Mouse (Mus musculus): ENCODE measurements around the gene Spp1.

Spp1 gene

DNA sequence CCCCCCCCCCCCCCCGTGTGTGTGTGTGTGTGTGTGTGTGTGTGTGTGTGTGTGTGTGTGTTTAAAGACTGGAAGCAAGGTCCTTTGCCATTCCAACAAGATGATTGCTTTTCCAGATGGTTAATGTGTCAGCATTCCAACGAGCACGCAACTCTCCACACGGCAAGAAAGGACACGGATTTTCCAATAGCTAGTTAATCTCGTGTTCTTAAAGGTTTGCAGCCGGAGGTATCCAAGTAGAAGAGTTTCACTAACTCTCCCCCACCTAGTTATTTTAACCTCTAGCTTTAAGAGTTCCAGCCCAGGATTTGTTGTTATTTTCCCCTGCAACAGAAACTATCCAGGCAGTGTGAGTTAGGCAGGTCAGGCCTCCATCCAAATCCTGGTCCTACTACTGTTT is 25.9 kb downstream of the Spp1 start:
- CTCF ChIA-PET: interaction anchor here in 2 of 4 experiments (0.7 to 2.5 kb wide), 2 partner anchors 14 to 1622 kb away, joined by 3 to 8 read pairs; no protein-coding TSS in a partner anchor
- POLR2A ChIA-PET: interaction anchor here in 3 of 4 experiments (0.5 to 15.2 kb wide), 17 partner anchors 11 to 114 kb away, joined by 3 to 210 read pairs (median 6); partner anchors contain the start of gene Spp1 (in 2 of the 3)

DNA sequence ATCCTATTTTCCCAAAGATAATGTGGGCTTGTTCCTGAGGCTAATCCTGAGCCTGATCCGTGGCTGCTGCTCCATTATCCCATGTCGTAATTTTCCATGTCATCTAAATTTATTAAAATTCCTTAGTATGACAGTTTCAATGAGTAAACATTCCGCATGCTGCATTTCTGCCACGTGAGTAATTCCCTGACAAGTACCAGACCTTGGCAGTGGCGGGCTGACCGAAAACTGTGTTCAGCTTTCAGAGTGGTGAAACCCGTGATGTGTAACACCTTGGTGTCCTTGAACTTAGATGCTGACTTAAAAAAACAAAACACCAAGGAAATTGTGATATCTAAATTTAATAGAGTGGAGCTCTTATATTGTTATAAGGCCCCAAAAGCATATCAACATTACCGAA is 30.4 kb downstream of the Spp1 start:
- CTCF ChIA-PET: interaction anchor here in 2 of 4 experiments (0.7 to 0.8 kb wide), 2 partner anchors 19 kb away, joined by 3 read pairs; no protein-coding TSS in a partner anchor
- POLR2A ChIA-PET: interaction anchor here (0.8 to 15.2 kb wide), 35 partner anchors 8 to 394 kb away, joined by 3 to 210 read pairs (median 6); partner anchors contain the start of genes Spp1 (in 3 of the 4), BC005561 (in 2 of the 4) and Zfp951 (in 1 of the 4)

- POLR2A ChIA-PET: interaction anchor here (0.6 to 15.2 kb wide), 46 partner anchors 9 to 701 kb away, joined by 3 to 210 read pairs (median 4); partner anchors contain the start of genes Spp1 (in 3 of the 4), BC005561 (in 2 of the 4) and Zfp951 (in 1 of the 4)
Measured at GRCm38 (mm10) chr5:104465731-104466130, 30.8 kb downstream of the Spp1 start.

DNA sequence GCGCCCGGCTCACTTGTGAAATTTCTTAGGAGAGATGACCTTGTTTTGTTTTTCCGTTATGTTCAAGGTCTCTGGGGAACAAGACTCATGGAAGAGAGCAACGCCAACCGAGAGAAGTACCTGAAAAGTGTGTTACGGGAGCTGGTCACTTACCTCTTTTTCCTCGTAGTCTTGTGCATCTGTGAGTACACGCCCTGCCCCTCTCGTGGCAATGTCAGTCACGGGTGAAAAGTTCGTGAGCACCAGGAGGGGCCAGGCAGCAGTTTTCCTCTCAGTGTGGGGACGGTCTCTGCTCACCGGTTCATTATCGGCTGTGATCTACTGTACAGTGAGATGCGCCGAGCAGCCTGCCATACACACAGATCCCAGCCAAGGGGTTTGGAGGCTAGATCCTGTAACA is 31.9 kb downstream of the Spp1 start:
- CTCF ChIA-PET: interaction anchor here in 1 of 4 experiments (0.7 kb wide), 1 partner anchor 39 kb away, joined by 3 read pairs; no protein-coding TSS in a partner anchor

More at GRCm38 (mm10) chr5:104465731-104466130, 30.8 kb downstream of the Spp1 start:
- CTCF ChIA-PET: interaction anchor here in 2 of 4 experiments (0.7 to 0.8 kb wide), 2 partner anchors 19 kb away, joined by 3 read pairs; no protein-coding TSS in a partner anchor

GRCm38 (mm10) chr5:104468586-104468985 is 33.7 kb downstream of the Spp1 start:
- POLR2A ChIA-PET: interaction anchor here in 2 of 4 experiments (0.8 to 15.2 kb wide), 8 partner anchors 10 to 33 kb away, joined by 3 to 210 read pairs (median 4); partner anchors contain the start of genes Pkd2 (in 1 of the 2) and Spp1 (in 1 of the 2)

More for the DNA sequence above, 31.9 kb downstream of the Spp1 start:
- POLR2A ChIA-PET: interaction anchor here in 3 of 4 experiments (0.5 to 15.2 kb wide), 28 partner anchors 10 to 772 kb away, joined by 3 to 210 read pairs (median 7); partner anchors contain the start of genes Spp1 (in 3 of the 3) and Zfp951 (in 1 of the 3)

DNA sequence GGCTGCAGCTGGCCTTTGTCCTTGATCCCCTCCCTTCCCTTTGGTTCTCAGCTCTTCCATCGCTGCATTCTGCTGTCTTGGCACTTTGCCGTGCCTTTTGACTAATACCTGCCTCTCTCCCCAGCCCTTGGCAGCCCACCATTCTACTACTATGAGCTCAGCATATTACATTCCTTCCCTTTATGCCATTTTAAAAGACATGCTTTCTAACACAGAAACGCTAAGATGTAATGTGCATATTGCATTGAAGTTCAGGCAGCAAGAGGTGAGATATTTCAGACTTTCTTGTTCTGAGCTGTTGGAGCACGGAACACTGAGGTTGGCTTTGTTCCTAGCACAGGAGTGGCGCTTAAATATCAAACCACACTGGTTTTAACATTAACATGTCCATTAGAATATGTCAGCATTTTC is 36.1 kb downstream of the Spp1 start:
- POLR2A ChIA-PET: interaction anchor here (0.7 to 15.2 kb wide), 10 partner anchors 9 to 1009 kb away, joined by 3 to 210 read pairs (median 7); partner anchors contain the start of gene Spp1 (in 1 of the 4)
- CTCF ChIA-PET: interaction anchor here in 1 of 4 experiments (1.7 kb wide), 1 partner anchor 40 kb away, joined by 3 read pairs; no protein-coding TSS in a partner anchor

More at GRCm38 (mm10) chr5:104468586-104468985, 33.7 kb downstream of the Spp1 start:
- CTCF ChIA-PET: no interaction called here

DNA sequence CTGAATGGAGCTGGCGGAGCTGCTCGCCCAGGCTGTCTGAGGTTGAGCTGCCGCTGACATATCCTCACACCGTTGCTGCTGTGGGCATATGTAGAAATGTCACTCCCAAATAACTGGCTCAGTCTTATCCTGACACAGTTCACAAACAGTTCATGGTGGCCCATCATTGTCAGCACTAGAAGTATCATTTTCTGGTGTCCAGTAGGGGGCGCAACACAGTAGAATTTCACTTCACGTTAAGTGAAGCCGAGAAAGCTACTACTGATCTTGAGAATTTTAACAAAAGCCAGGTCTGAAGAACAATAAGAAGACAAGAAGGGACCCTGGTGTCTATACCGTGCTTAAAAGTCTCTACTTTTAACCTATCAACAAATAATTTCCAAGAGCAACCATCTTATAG is 37.5 kb downstream of the Spp1 start:
- ChIA-PET CTCF (interaction anchor here (0.6 to 2.1 kb wide), 22 partner anchors 8 to 780 kb away, joined by 3 to 10 read pairs (median 4); partner anchors contain the start of genes Aff1 (in 1 of the 4) and BC005561 (in 1 of the 4)), POLR2A (interaction anchor here (0.6 to 15.2 kb wide), 26 partner anchors 8 to 127 kb away, joined by 3 to 210 read pairs (median 4); partner anchors contain the start of genes Spp1 (in 3 of the 4) and Pkd2 (in 2 of the 4))

GRCm38 (mm10) chr5:104480367-104480766 is 45.4 kb downstream of the Spp1 start:
- POLR2A ChIA-PET: interaction anchor here in 3 of 4 experiments (0.6 to 9.7 kb wide), 11 partner anchors 8 to 45 kb away, joined by 3 to 60 read pairs (median 3); partner anchors contain the start of genes Pkd2 (in 1 of the 3) and Spp1 (in 1 of the 3)
- CTCF ChIA-PET: interaction anchor here in 2 of 4 experiments (0.6 to 1.7 kb wide), 2 partner anchors 8 to 140 kb away, joined by 3 to 10 read pairs; no protein-coding TSS in a partner anchor

DNA sequence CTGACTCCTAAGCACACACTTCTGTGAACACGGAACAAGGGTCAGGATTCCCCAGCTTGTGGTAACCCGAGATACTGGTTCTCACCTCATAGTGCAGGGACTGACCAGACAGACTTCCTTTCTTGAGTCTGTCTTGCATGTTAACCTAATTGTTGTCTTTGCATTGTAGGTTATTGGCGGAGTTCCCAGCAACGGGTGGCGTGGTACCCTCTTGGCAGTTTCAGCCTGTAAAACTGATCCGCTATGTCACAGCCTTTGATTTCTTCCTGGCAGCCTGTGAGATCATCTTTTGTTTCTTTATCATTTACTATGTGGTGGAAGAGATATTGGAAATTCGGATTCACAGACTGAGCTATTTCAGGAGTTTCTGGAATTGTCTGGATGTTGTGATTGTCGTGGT is 47.9 kb downstream of the Spp1 start:
- ChIA-PET POLR2A (interaction anchor here in 2 of 4 experiments (1.0 to 9.7 kb wide), 4 partner anchors 11 to 17 kb away, joined by 3 to 60 read pairs (median 14); no protein-coding TSS in a partner anchor), CTCF (interaction anchor here in 1 of 4 experiments (1.4 kb wide), 1 partner anchor 10 kb away, joined by 8 read pairs; no protein-coding TSS in a partner anchor)
